Mouse (Mus musculus) lung, embryonic 14.5 days (tissue): ENCODE measurements around the gene Crtc3. TPM values are rescaled to one million over a fixed set of nuclear protein-coding genes. Genes with fewer than 3 reads are reported as not detected.
A peak's percentile ranks its signal among the peaks of the same experiment; 100 is the strongest.

Experiments used
- ATAC-seq: fragments of 200-750 bp; cut with Nextera tagmentation; 2 replicates; pipeline ENCODE4 v1.8.0; 2017; ENCODE audit warnings: mild to moderate bottlenecking, moderate TSS enrichment, moderate library complexity; ENCODE audit not compliant: insufficient read depth
- DNase-seq: peaks from one replicate; pipeline ENCODE4 v3.0.0-alpha.2; 2015
- H3K27ac ChIP-seq: fragments of 300-500 bp; sonication (generic); 2 replicates; pipeline ENCODE4 v1.5.1; 2014; ENCODE audit warnings: low read depth, mild to moderate bottlenecking, moderate library complexity
- H3K27me3 ChIP-seq: fragments of 300-500 bp; sonication (generic); 2 replicates; pipeline ENCODE4 v1.6.1; 2014; ENCODE audit warnings: low read length, control low read depth; ENCODE audit not compliant: insufficient read depth
- H3K36me3 ChIP-seq: fragments of 300-500 bp; sonication (generic); 2 replicates; pipeline ENCODE4 v1.6.1; 2014; ENCODE audit warnings: control low read depth; ENCODE audit not compliant: insufficient read depth
- H3K4me1 ChIP-seq: fragments of 300-500 bp; sonication (generic); 2 replicates; pipeline ENCODE4 v1.6.1; 2014; ENCODE audit warnings: antibody characterized with exemption, control low read depth; ENCODE audit not compliant: insufficient read depth
- H3K4me2 ChIP-seq: fragments of 300-500 bp; sonication (generic); 2 replicates; pipeline ENCODE4 v1.6.1; 2014; ENCODE audit warnings: mild to moderate bottlenecking
- H3K4me3 ChIP-seq: fragments of 300-500 bp; sonication (generic); 2 replicates; pipeline ENCODE4 v1.5.1; 2014; ENCODE audit warnings: low read depth, low read length
- H3K9ac ChIP-seq: fragments of 300-500 bp; sonication (generic); 2 replicates; pipeline ENCODE4 v1.6.1; 2014
- H3K9me3 ChIP-seq: fragments of 300-500 bp; sonication (generic); 2 replicates; pipeline ENCODE4 v1.6.1; 2016; ENCODE audit warnings: low read depth, low read length, control low read depth
- CTCF ChIP-seq: IDR thresholded peaks from 2 replicates; pipeline ENCODE4 v1.5.1; 2016; ENCODE audit warnings: antibody characterized with exemption, low read depth
- WGBS: fragments of 180-500 bp; shearing (Covaris S2); extraction: QIAGEN DNeasy Blood & Tissue Kit; methylation state at CpG from one replicate; pipeline ENCODE4 v1.1.7; 2014; 5-methylcytosine and 5-hydroxymethylcytosine counted together
- polyA plus RNA-seq: library from polyadenylated mRNA; unstranded; fragments of >200 nt; fragmentation: Nextera tagmentation; extraction: Ambion mirVana; gene quantifications from 2 replicates; pipeline ENCODE4 v1.2.1, GENCODE M21; 2014

The Crtc3 gene
- polyA plus RNA-seq, 1 experiment from 2014 or later, result 27.5 TPM

GRCm38 (mm10) chr7:80580368-80580767 is 108.3 kb downstream of the Crtc3 start:
- DNase-seq, result peak; percentile 59

GRCm38 (mm10) chr7:80577417-80577980 is 111.2 kb downstream of the Crtc3 start:
- WGBS, result 39% methylated on average over 14 of the region's 14 CpGs
- H3K4me2 ChIP-seq, result no peak overlapping the region
- H3K9me3 ChIP-seq, result no peaks in the 10 kb centered on the region
- H3K36me3 ChIP-seq, result no peaks in the 10 kb centered on the region
- no peaks in the 10 kb centered on the region for H3K4me1 ChIP-seq
- ATAC-seq (no peak), DNase-seq (peak; percentile 48)
- H3K4me3 ChIP-seq, result no peak overlapping the region
- no peak overlapping the region for H3K27ac ChIP-seq
- H3K27me3 ChIP-seq, result no peaks in the 10 kb centered on the region
- TF ChIP-seq CTCF, result no peak
- H3K9ac ChIP-seq, result no peak overlapping the region

More at GRCm38 (mm10) chr7:80580368-80580767, 108.3 kb downstream of the Crtc3 start:
- no peak overlapping the region for H3K4me2 ChIP-seq
- H3K36me3 ChIP-seq, result no peaks in the 10 kb centered on the region
- 21% methylated on average over 6 of the region's 6 CpGs for WGBS
- peak overlapping the region; percentile 20; the same call in 1 of the 2 replicates for H3K9ac ChIP-seq
- H3K27ac ChIP-seq, result no peak overlapping the region
- no peaks in the 10 kb centered on the region for H3K9me3 ChIP-seq
- ATAC-seq, result peak; percentile 28; the same call in 1 of the 2 replicates
- H3K4me3 ChIP-seq, result no peak overlapping the region
- TF ChIP-seq CTCF, result peak; percentile 80
- H3K4me1 ChIP-seq, result no peaks in the 10 kb centered on the region
- no peaks in the 10 kb centered on the region for H3K27me3 ChIP-seq

GRCm38 (mm10) chr7:80576626-80577025 is 112.1 kb downstream of the Crtc3 start:
- ATAC-seq (no peak), DNase-seq (no peak)
- no peaks in the 10 kb centered on the region for H3K4me1 ChIP-seq
- H3K9me3 ChIP-seq, result no peaks in the 10 kb centered on the region
- no peak for TF ChIP-seq CTCF
- no peak overlapping the region for H3K27ac ChIP-seq
- WGBS, result 52% methylated on average over 3 of the region's 3 CpGs
- no peak overlapping the region for H3K4me2 ChIP-seq
- H3K27me3 ChIP-seq, result no peaks in the 10 kb centered on the region
- H3K4me3 ChIP-seq, result no peak overlapping the region
- H3K9ac ChIP-seq, result no peak overlapping the region
- no peaks in the 10 kb centered on the region for H3K36me3 ChIP-seq

GRCm38 (mm10) chr7:80575750-80576149 is 112.9 kb downstream of the Crtc3 start:
- no peak for DNase-seq
- Histone ChIP-seq H3K27ac (no peak overlapping the region), H3K4me2 (no peak overlapping the region), H3K9ac (no peak overlapping the region), H3K9me3 (no peaks in the 10 kb centered on the region), H3K36me3 (no peaks in the 10 kb centered on the region), H3K4me1 (no peaks in the 10 kb centered on the region), H3K27me3 (no peaks in the 10 kb centered on the region), H3K4me3 (no peak overlapping the region)
- no peak for TF ChIP-seq CTCF
- ATAC-seq, result no peak
- 49% methylated on average over 9 of the region's 9 CpGs for WGBS

- Histone ChIP-seq H3K27ac (no peak overlapping the region), H3K4me2 (no peak overlapping the region), H3K4me3 (no peak overlapping the region), H3K9me3 (no peaks in the 10 kb centered on the region), H3K36me3 (no peaks in the 10 kb centered on the region), H3K9ac (no peak overlapping the region), H3K4me1 (no peaks in the 10 kb centered on the region), H3K27me3 (no peaks in the 10 kb centered on the region)
- no peak for ATAC-seq
- no peak for TF ChIP-seq CTCF
- WGBS, result 49% methylated on average over 3 of the region's 3 CpGs
- DNase-seq, result no peak
Observed at GRCm38 (mm10) chr7:80573076-80573475, 115.6 kb downstream of the Crtc3 start.

GRCm38 (mm10) chr7:80567982-80568381 is 120.7 kb downstream of the Crtc3 start:
- WGBS, result 77% methylated on average over 8 of the region's 8 CpGs
- ATAC-seq, result no peak

GRCm38 (mm10) chr7:80561931-80562330 is 126.7 kb downstream of the Crtc3 start:
- ATAC-seq (no peak), DNase-seq (no peak)
- 55% methylated on average over 5 of the region's 5 CpGs for WGBS
- H3K9me3 ChIP-seq, result no peaks in the 10 kb centered on the region
- H3K36me3 ChIP-seq, result no peaks in the 10 kb centered on the region
- H3K4me2 ChIP-seq, result no peak overlapping the region
- no peaks in the 10 kb centered on the region for H3K27me3 ChIP-seq
- TF ChIP-seq CTCF, result no peak
- H3K4me3 ChIP-seq, result no peak overlapping the region
- no peak overlapping the region for H3K9ac ChIP-seq
- 0 out of 2 replicates have a peak, but pooled peaks cover 3% of the 10 kb centered on the region for H3K4me1 ChIP-seq
- no peak overlapping the region for H3K27ac ChIP-seq

More at GRCm38 (mm10) chr7:80567982-80568381, 120.7 kb downstream of the Crtc3 start:
- Histone ChIP-seq H3K36me3 (no peaks in the 10 kb centered on the region), H3K9me3 (no peaks in the 10 kb centered on the region; the same call in 1 of the 2 replicates), H3K4me1 (no peaks in the 10 kb centered on the region), H3K9ac (no peak overlapping the region), H3K27me3 (no peaks in the 10 kb centered on the region), H3K4me2 (no peak overlapping the region), H3K27ac (no peak overlapping the region), H3K4me3 (no peak overlapping the region)
- no peak for DNase-seq
- no peak for TF ChIP-seq CTCF
